Mouse (Mus musculus): ENCODE measurements at regions not wholly inside any gene's neighbourhood (a gene's known extent, or its start where the extent isn't known, plus 50 kb on each side); places are given as distances from the start of the nearest gene placed in this dataset.

GRCm38 (mm10) chrY:43772246-43772645, 492.0 kb downstream of the Gm21739 start:
- DNase-seq, result peak; percentile 0 to 2
